Mouse (Mus musculus) kidney, postnatal 0 days (tissue): Measurements from ENCODE around the gene Nme9. TPM values are rescaled to one million over a fixed set of nuclear protein-coding genes. Genes with fewer than 3 reads are reported as not detected.

Source experiments
- ATAC-seq: fragments of 200-750 bp; cut with Nextera tagmentation; replicated peaks from 2 replicates; pipeline ENCODE4 v1.8.0; 2017; ENCODE audit warnings: low read depth, moderate number of reproducible peaks, moderate TSS enrichment, moderate library complexity; ENCODE audit not compliant: low FRiP score
- DNase-seq: peaks from one replicate; pipeline ENCODE4 v3.0.0-alpha.2; 2016; ENCODE audit warnings: low spot score
- H3K27ac ChIP-seq: fragments of 300-500 bp; sonication (generic); 2 replicates; pipeline ENCODE4 v1.5.1; 2014; ENCODE audit warnings: mild to moderate bottlenecking
- H3K27me3 ChIP-seq: fragments of 300-500 bp; sonication (generic); 2 replicates; pipeline ENCODE4 v1.6.1; 2014; ENCODE audit warnings: low read length, mixed read lengths; ENCODE audit not compliant: insufficient read depth
- H3K36me3 ChIP-seq: fragments of 300-500 bp; sonication (generic); 2 replicates; pipeline ENCODE4 v1.6.1; 2014; ENCODE audit warnings: low read length, mixed read lengths; ENCODE audit not compliant: insufficient read depth
- H3K4me1 ChIP-seq: fragments of 300-500 bp; sonication (generic); replicated peaks from 2 replicates; pipeline ENCODE4 v1.6.1; 2014; ENCODE audit warnings: antibody characterized with exemption, low read length, mixed read lengths; ENCODE audit not compliant: insufficient read depth
- H3K4me2 ChIP-seq: fragments of 300-500 bp; sonication (generic); 2 replicates; pipeline ENCODE4 v1.6.1; 2014; ENCODE audit warnings: mild to moderate bottlenecking, low read length, moderate library complexity, mixed read lengths
- H3K4me3 ChIP-seq: fragments of 300-500 bp; sonication (generic); replicated peaks from 2 replicates; pipeline ENCODE4 v1.5.1; 2014; ENCODE audit warnings: low read depth, low read length
- H3K9ac ChIP-seq: fragments of 300-500 bp; sonication (generic); 2 replicates; pipeline ENCODE4 v1.6.1; 2014; ENCODE audit warnings: low read depth, low read length
- H3K9me3 ChIP-seq: fragments of 300-500 bp; sonication (generic); replicated peaks from 2 replicates; pipeline ENCODE4 v1.6.1; 2016; ENCODE audit warnings: low read length, inconsistent platforms, mixed read lengths
- CTCF ChIP-seq: IDR thresholded peaks from 2 replicates; pipeline ENCODE4 v1.5.1; 2016; ENCODE audit warnings: antibody characterized with exemption, low read depth, mild to moderate bottlenecking, moderate library complexity
- WGBS: fragments of 180-500 bp; shearing (Covaris S2); extraction: QIAGEN DNeasy Blood & Tissue Kit; methylation state at CpG from one replicate; pipeline ENCODE4 v1.1.7; 2014; 5-methylcytosine and 5-hydroxymethylcytosine counted together
- polyA plus RNA-seq: library from polyadenylated mRNA; unstranded; fragments of >200 nt; fragmentation: Nextera tagmentation; extraction: Ambion mirVana; gene quantifications from 2 replicates; pipeline ENCODE4 v1.2.1, GENCODE M21; 2015

Gene Nme9
- polyA plus RNA-seq, 1 experiment from 2014 or later: 0.11 TPM

- no peak for TF ChIP-seq CTCF
- H3K36me3 ChIP-seq: no peaks in the 10 kb centered on the region
- no peak overlapping the region for H3K4me3 ChIP-seq
- H3K4me1 ChIP-seq: no peaks in the 10 kb centered on the region
- H3K9ac ChIP-seq: no peak overlapping the region
- no peak overlapping the region for H3K4me2 ChIP-seq
- H3K27ac ChIP-seq: no peak overlapping the region
- ATAC-seq (no peak), DNase-seq (no peak)
- H3K27me3 ChIP-seq: no peaks in the 10 kb centered on the region
- 79% methylated on average over 4 of the region's 4 CpGs for WGBS
- H3K9me3 ChIP-seq: no peaks in the 10 kb centered on the region
Measured at GRCm38 (mm10) chr9:99454211-99454610, 2.9 kb downstream of the Nme9 start.

DNA sequence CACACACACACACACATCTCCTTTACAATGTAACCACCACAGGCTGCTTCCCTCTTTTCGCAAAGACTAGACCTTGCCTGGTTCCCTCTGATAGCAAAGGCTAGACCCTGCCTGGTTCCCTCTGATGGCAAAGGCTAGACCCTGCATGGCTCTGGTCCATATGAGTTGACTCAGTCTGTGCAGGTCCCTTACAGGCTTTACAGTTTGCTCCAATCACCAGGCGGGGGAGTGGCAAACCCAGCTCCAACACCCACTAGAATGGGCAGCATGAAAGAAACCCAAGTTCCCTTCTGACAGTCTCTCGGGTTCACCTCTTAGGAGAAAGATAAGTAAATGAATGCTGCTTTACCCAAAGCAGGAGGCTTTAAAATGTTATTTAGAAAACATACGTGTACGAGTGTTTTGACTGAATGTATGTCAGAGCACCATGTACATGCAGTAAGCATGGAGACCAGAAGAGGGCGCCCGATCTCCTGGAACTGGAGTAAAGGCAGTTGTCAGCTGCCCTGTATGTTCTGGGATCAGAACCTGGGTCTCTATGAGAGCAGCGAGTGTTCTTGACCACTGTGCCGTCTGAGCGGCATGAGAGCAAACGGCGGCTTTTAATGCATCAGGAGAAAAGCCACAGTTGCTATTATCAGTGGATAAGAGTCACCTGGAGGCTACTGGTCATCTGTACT lies 7.4 kb downstream of the Nme9 start:
- Histone ChIP-seq H3K4me1 (no peaks in the 10 kb centered on the region), H3K4me3 (no peak overlapping the region), H3K36me3 (no peaks in the 10 kb centered on the region), H3K27me3 (no peaks in the 10 kb centered on the region), H3K9me3 (no peaks in the 10 kb centered on the region), H3K4me2 (no peak overlapping the region), H3K27ac (no peak overlapping the region), H3K9ac (no peak overlapping the region)
- TF ChIP-seq CTCF: peak; percentile 77
- ATAC-seq (no peak), DNase-seq (peak; percentile 38)
- 38% methylated on average over 12 of the region's 12 CpGs for WGBS

DNA sequence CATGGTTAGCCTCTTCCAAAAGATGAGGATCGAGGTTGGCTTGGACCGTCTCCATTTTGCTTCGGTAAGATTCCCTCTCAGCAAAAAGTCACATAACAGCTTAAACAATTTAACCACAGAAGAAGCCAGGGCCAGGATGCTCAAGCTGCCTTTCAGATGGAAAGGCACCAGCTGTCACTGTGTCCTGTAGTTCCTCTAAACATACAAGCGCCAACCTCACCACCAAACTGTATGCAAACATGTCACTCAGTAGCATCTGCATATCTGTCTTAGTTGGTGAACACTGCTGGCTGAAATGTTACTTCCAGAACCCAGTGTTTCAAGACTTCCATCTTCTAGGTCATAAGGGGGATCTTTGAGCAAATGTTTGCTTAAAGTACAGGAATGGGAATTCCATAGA lies 8.5 kb downstream of the Nme9 start:
- H3K9me3 ChIP-seq: no peaks in the 10 kb centered on the region
- 85% methylated on average over 4 of the region's 4 CpGs for whole genome bisulfite sequencing

GRCm38 (mm10) chr9:99464876-99465275 lies 13.6 kb downstream of the Nme9 start:
- no peaks in the 10 kb centered on the region for H3K36me3 ChIP-seq
- H3K9me3 ChIP-seq: no peaks in the 10 kb centered on the region
- TF ChIP-seq CTCF: no peak
- H3K4me3 ChIP-seq: no peak overlapping the region
- 71% methylated on average over 6 of the region's 6 CpGs for WGBS
- H3K27ac ChIP-seq: no peak overlapping the region
- H3K9ac ChIP-seq: no peak overlapping the region
- H3K4me1 ChIP-seq: no peaks in the 10 kb centered on the region
- DNase-seq (no peak), ATAC-seq (no peak)
- no peaks in the 10 kb centered on the region for H3K27me3 ChIP-seq
- H3K4me2 ChIP-seq: no peak overlapping the region

More for the DNA sequence above, 8.5 kb downstream of the Nme9 start:
- ATAC-seq (no peak), DNase-seq (no peak)
- no peak for TF ChIP-seq CTCF
- Histone ChIP-seq H3K4me3 (no peak overlapping the region), H3K36me3 (no peaks in the 10 kb centered on the region), H3K4me1 (no peaks in the 10 kb centered on the region), H3K9ac (no peak overlapping the region), H3K27ac (no peak overlapping the region), H3K27me3 (no peaks in the 10 kb centered on the region), H3K4me2 (no peak overlapping the region)

GRCm38 (mm10) chr9:99468572-99468971 lies 17.3 kb downstream of the Nme9 start:
- H3K4me3 ChIP-seq: no peak overlapping the region
- H3K27me3 ChIP-seq: no peaks in the 10 kb centered on the region
- no peak overlapping the region for H3K4me2 ChIP-seq
- no peaks in the 10 kb centered on the region for H3K9me3 ChIP-seq
- TF ChIP-seq CTCF: no peak
- ATAC-seq (no peak), DNase-seq (no peak)
- H3K36me3 ChIP-seq: no peaks in the 10 kb centered on the region
- H3K9ac ChIP-seq: no peak overlapping the region
- H3K4me1 ChIP-seq: no peaks in the 10 kb centered on the region
- H3K27ac ChIP-seq: no peak overlapping the region
- 77% methylated on average over 9 of the region's 9 CpGs for WGBS

GRCm38 (mm10) chr9:99469681-99470273 lies 18.5 kb downstream of the Nme9 start:
- TF ChIP-seq CTCF: peak; percentile 52
- no peak overlapping the region for H3K4me2 ChIP-seq
- H3K4me1 ChIP-seq: no peaks in the 10 kb centered on the region
- ATAC-seq (peak; percentile 55; the same call in 1 of the 2 replicates), DNase-seq (peak; percentile 35)
- 62% methylated on average over 8 of the region's 8 CpGs for WGBS
- no peaks in the 10 kb centered on the region for H3K27me3 ChIP-seq
- no peaks in the 10 kb centered on the region for H3K9me3 ChIP-seq
- no peak overlapping the region for H3K4me3 ChIP-seq
- H3K27ac ChIP-seq: no peak overlapping the region
- no peaks in the 10 kb centered on the region for H3K36me3 ChIP-seq
- no peak overlapping the region for H3K9ac ChIP-seq
